Mouse (Mus musculus): ENCODE data around the gene Arhgef10l. TPM values are rescaled to one million over a fixed set of nuclear protein-coding genes. Genes with fewer than 3 reads are reported as not detected.

The Arhgef10l gene
- polyA plus RNA-seq, 1 experiment from 2014 or later, result 32.3 TPM

- peaks cover 61% of the 10 kb centered on the region for H3K36me3 ChIP-seq
- no peak overlapping the region for H3K4me3 ChIP-seq
- no peak for DNase-seq (ENCODE audit: low spot score)
- no peak overlapping the region; the same call in 1 of the 2 replicates for H3K27ac ChIP-seq
- no peaks in the 10 kb centered on the region for H3K9me3 ChIP-seq
- peaks cover 77% of the 10 kb centered on the region for H3K4me1 ChIP-seq (replicated peaks)
- H3K27me3 ChIP-seq (ENCODE audit: insufficient read depth, poor library complexity, severe bottlenecking), result no peaks in the 10 kb centered on the region
- WGBS, result 79% methylated on average over 10 of the region's 10 CpGs
Measured at GRCm38 (mm10) chr4:140634861-140635388, 30.9 kb downstream of the Arhgef10l start.

DNA sequence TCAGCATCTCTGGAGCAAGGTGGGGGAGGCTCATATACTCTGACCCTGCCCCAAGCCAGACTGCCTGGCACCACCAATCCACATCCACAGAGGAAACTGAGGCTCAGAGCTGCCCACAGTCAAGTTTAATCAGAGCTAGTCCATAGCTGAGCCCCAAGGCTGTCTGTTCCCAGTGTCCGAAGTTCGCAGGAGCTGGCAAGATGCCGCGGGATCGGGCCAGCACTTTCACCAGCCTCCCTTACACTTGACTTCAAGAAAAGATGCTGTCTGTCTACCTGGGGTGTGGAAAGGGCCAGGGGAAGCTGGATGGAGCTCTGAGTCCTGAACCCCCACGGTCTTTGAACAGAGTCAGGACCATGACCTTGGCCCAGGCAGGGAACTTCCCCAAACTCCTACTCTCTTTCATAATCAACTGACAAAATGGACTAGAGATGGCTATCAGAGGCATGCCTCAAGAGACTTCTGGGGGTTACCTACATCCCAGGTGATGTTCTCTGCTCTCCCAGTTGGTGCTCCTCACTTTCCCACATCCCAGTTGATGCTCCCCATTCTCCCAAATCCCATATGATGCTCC is 34.4 kb downstream of the Arhgef10l start:
- no peak for DNase-seq (ENCODE audit: low spot score)
- Histone ChIP-seq H3K4me3 (no peak overlapping the region), H3K27me3 (ENCODE audit: insufficient read depth, poor library complexity, severe bottlenecking) (no peaks in the 10 kb centered on the region), H3K4me1 (replicated peaks) (peaks cover 81% of the 10 kb centered on the region), H3K36me3 (peaks cover 38% of the 10 kb centered on the region), H3K9me3 (no peaks in the 10 kb centered on the region), H3K27ac (peak overlapping the region; percentile 77)
- 85% methylated on average over 6 of the region's 6 CpGs for WGBS

DNA sequence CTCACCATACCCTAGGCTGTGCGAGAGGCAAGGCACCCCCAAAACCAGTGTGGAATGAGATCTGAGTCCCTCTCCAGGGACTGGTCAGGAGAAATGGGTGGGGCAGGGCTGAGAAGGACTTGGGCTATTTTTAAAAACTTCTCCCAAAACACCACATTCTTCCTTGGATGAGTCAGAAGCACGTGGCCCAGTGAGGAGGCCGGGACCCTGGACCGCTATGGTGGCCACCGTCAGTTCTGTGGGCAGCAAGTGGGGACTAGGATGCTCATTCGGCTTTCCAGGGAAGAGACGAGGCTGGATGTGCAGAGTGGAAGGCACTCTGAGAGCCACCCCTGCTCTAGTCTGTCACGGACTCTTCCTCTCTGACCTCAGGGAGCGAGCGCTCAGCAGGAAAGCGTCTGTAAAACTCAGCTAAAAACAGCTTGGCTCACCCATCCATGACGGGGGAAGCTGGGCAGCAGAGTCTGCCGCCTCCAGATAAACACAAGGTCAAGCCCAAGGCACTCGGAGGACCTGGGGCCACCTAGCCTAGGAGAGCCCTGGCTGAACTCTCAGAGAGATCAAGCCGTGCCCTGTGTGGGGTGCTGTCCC is 35.1 kb downstream of the Arhgef10l start:
- Histone ChIP-seq H3K9me3 (no peaks in the 10 kb centered on the region), H3K27me3 (ENCODE audit: insufficient read depth, poor library complexity, severe bottlenecking) (no peaks in the 10 kb centered on the region), H3K4me3 (no peak overlapping the region), H3K36me3 (peaks cover 40% of the 10 kb centered on the region), H3K4me1 (replicated peaks) (peaks cover 81% of the 10 kb centered on the region), H3K27ac (peak overlapping the region; percentile 77)
- WGBS, result 34% methylated on average over 15 of the region's 15 CpGs
- no peak for DNase-seq (ENCODE audit: low spot score)

GRCm38 (mm10) chr4:140630136-140630535 is 35.7 kb downstream of the Arhgef10l start:
- H3K27ac ChIP-seq, result peak overlapping the region; percentile 77
- WGBS, result 62% methylated on average over 6 of the region's 6 CpGs

GRCm38 (mm10) chr4:140628971-140629370 is 36.8 kb downstream of the Arhgef10l start:
- H3K4me3 ChIP-seq, result no peak overlapping the region
- 74% methylated on average over 4 of the region's 4 CpGs for WGBS
- no peaks in the 10 kb centered on the region for H3K9me3 ChIP-seq
- peaks cover 33% of the 10 kb centered on the region for H3K36me3 ChIP-seq
- peak overlapping the region; percentile 72 for H3K27ac ChIP-seq
- no peak for DNase-seq (ENCODE audit: low spot score)
- H3K27me3 ChIP-seq (ENCODE audit: insufficient read depth, poor library complexity, severe bottlenecking), result no peaks in the 10 kb centered on the region
- H3K4me1 ChIP-seq (replicated peaks), result peaks cover 81% of the 10 kb centered on the region

More at GRCm38 (mm10) chr4:140630136-140630535, 35.7 kb downstream of the Arhgef10l start:
- Histone ChIP-seq H3K4me3 (no peak overlapping the region), H3K9me3 (no peaks in the 10 kb centered on the region), H3K4me1 (replicated peaks) (peaks cover 81% of the 10 kb centered on the region), H3K36me3 (peaks cover 43% of the 10 kb centered on the region), H3K27me3 (ENCODE audit: insufficient read depth, poor library complexity, severe bottlenecking) (no peaks in the 10 kb centered on the region)
- DNase-seq (ENCODE audit: low spot score), result no peak

DNA sequence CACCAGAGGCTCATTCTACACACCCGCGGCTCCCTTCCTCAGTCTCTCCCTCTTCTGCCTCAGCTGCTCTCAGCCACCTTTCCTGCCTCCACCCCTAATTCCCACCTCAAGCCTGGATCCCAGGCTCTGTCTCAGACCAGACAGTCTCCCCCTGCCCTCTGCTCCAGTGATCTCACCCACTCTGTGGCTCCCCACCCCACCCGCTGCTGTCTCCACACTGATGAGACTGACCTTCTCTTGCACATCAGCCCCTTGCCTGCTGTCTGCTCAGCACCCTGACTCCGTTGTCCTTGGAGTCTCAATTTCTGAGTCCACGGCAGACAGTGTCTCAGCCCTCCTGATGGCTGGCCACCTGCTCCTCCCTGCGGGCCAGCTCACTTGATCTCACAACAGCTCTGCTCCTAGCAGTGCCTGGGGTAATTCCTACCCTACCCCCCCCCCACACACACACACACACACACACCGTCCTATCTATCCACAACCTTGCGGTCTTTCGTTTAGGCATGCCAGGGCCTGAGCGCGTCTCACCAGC is 37.3 kb downstream of the Arhgef10l start:
- 60% methylated on average over 11 of the region's 11 CpGs for WGBS
- Histone ChIP-seq H3K36me3 (peaks cover 29% of the 10 kb centered on the region), H3K27ac (peak overlapping the region; percentile 72), H3K9me3 (no peaks in the 10 kb centered on the region), H3K27me3 (ENCODE audit: insufficient read depth, poor library complexity, severe bottlenecking) (no peaks in the 10 kb centered on the region), H3K4me1 (replicated peaks) (peaks cover 86% of the 10 kb centered on the region), H3K4me3 (no peak overlapping the region)
- DNase-seq (ENCODE audit: low spot score), result no peak

GRCm38 (mm10) chr4:140625651-140626525 is 39.9 kb downstream of the Arhgef10l start:
- no peaks in the 10 kb centered on the region for H3K27me3 ChIP-seq (ENCODE audit: insufficient read depth, poor library complexity, severe bottlenecking)
- H3K27ac ChIP-seq, result peak overlapping the region; percentile 97
- DNase-seq (ENCODE audit: low spot score), result no peak
- peaks cover 24% of the 10 kb centered on the region for H3K36me3 ChIP-seq
- no peaks in the 10 kb centered on the region for H3K9me3 ChIP-seq
- H3K4me1 ChIP-seq (replicated peaks), result peaks cover 90% of the 10 kb centered on the region
- 61% methylated on average over 12 of the region's 12 CpGs for WGBS
- H3K4me3 ChIP-seq, result peak overlapping the region; percentile 42; the same call in 1 of the 2 replicates

- peaks cover 87% of the 10 kb centered on the region for H3K4me1 ChIP-seq (replicated peaks)
- peak overlapping the region; percentile 42 for H3K4me3 ChIP-seq
- under 1% methylated on average over 11 of the region's 12 CpGs for WGBS
Measured at GRCm38 (mm10) chr4:140624468-140625176, 41.2 kb downstream of the Arhgef10l start.

GRCm38 (mm10) chr4:140624087-140624467 is 41.7 kb downstream of the Arhgef10l start:
- Histone ChIP-seq H3K36me3 (peaks cover 26% of the 10 kb centered on the region), H3K9me3 (no peaks in the 10 kb centered on the region), H3K4me1 (replicated peaks) (peaks cover 82% of the 10 kb centered on the region), H3K27me3 (ENCODE audit: insufficient read depth, poor library complexity, severe bottlenecking) (no peaks in the 10 kb centered on the region), H3K27ac (peak overlapping the region; percentile 97), H3K4me3 (peak overlapping the region; percentile 42)
- no peak for DNase-seq (ENCODE audit: low spot score)
- WGBS, result under 1% methylated on average over 10 of the region's 10 CpGs

More at GRCm38 (mm10) chr4:140624468-140625176, 41.2 kb downstream of the Arhgef10l start:
- DNase-seq (ENCODE audit: low spot score), result peak; percentile 97
- peak overlapping the region; percentile 97 for H3K27ac ChIP-seq
- peaks cover 26% of the 10 kb centered on the region for H3K36me3 ChIP-seq
- H3K27me3 ChIP-seq (ENCODE audit: insufficient read depth, poor library complexity, severe bottlenecking), result no peaks in the 10 kb centered on the region
- H3K9me3 ChIP-seq, result no peaks in the 10 kb centered on the region

GRCm38 (mm10) chr4:140622819-140623218 is 43.0 kb downstream of the Arhgef10l start:
- DNase-seq (ENCODE audit: low spot score), result no peak
- peaks cover 26% of the 10 kb centered on the region for H3K36me3 ChIP-seq
- peak overlapping the region; percentile 97 for H3K27ac ChIP-seq
- no peaks in the 10 kb centered on the region for H3K9me3 ChIP-seq
- peaks cover 80% of the 10 kb centered on the region for H3K4me1 ChIP-seq (replicated peaks)
- H3K4me3 ChIP-seq, result no peak overlapping the region
- H3K27me3 ChIP-seq (ENCODE audit: insufficient read depth, poor library complexity, severe bottlenecking), result no peaks in the 10 kb centered on the region
- WGBS, result 44% methylated on average over 4 of the region's 4 CpGs

DNA sequence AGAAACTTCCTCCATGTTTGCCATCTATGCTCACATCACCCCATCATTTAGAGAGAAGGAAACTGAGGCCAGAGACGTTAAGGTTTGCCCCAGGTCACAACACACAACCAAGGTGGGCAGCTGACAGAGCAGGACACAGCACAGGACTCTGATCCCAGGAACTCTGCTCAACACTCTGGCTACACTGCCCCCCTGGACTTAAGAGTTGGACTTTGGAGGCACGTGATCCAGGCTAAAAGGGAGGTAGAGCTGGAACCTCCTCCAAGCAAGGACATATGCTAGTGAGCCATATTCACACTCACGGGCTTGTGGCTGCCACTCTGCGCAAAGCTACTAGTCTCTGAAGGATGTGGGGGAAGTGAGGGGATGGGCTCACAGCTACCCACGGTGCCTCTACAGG is 45.3 kb downstream of the Arhgef10l start:
- H3K4me1 ChIP-seq (replicated peaks), result peaks cover 79% of the 10 kb centered on the region
- no peaks in the 10 kb centered on the region for H3K27me3 ChIP-seq (ENCODE audit: insufficient read depth, poor library complexity, severe bottlenecking)
- H3K4me3 ChIP-seq, result no peak overlapping the region
- H3K36me3 ChIP-seq, result peaks cover 25% of the 10 kb centered on the region
- H3K9me3 ChIP-seq, result no peaks in the 10 kb centered on the region
- peak overlapping the region; percentile 67 for H3K27ac ChIP-seq
- 74% methylated on average over 5 of the region's 5 CpGs for WGBS
- no peak for DNase-seq (ENCODE audit: low spot score)
